Mouse (Mus musculus): ENCODE measurements around the gene Cntnap5a.

Cntnap5a gene

DNA sequence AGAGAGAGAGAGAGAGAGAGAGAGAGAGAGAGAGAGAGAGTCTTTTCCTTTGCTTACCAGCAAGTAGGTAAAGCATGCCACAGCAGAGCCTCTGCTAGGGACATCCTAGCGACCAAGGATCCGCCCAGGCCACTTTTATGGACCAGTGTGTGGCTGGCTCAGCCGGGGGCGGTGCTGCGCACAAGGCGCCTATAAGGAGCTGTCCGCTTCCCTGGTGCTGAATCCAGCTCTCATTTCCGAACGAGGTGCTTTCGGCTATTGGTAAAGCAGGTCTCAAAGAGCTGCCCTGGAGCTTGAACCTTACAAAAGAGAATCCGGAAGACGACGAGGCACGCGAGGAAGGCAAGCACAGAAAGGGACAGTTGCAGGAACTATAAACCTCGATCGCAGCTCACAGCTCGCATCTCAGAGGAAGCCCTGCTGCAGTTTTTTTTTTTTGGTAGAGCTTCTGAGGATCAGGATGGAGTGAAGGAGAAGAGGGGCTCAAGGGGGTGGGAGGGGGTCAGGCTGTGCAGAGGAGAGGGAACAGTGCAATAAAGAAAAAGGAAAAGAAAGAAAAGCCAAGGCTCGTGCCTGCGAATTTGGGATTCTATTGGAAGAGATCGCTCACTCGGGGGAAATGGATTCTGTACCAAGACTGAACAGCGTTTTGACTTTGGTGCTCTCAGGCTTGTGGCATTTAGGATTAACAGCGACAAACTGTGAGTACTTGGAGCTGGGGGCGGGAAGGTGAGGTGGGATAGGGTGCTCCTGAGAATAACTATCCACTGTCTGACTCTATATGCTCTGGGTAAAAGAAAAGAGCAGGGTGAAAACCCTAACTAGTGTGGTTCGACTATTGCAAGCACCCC lies at the start of gene Cntnap5a:
TSS of gene Cntnap5a (plus strand) at position 239 of the 851 bp plus-strand sequence.
- DNase-seq (ENCODE audit: low spot score), result peak; percentile 86

GRCm38 (mm10) chr1:115646921-115647320 lies 37.6 kb upstream of the Cntnap5a start:
- no peak for DNase-seq (ENCODE audit: low spot score)

- DNase-seq (ENCODE audit: low spot score), result no peak
Observed at GRCm38 (mm10) chr1:115658343-115659064, 26.1 kb upstream of the Cntnap5a start.

- peak; percentile 10 for DNase-seq (ENCODE audit: low spot score)
Observed at GRCm38 (mm10) chr1:115686494-115686893, 1.9 kb downstream of the Cntnap5a start.

DNA sequence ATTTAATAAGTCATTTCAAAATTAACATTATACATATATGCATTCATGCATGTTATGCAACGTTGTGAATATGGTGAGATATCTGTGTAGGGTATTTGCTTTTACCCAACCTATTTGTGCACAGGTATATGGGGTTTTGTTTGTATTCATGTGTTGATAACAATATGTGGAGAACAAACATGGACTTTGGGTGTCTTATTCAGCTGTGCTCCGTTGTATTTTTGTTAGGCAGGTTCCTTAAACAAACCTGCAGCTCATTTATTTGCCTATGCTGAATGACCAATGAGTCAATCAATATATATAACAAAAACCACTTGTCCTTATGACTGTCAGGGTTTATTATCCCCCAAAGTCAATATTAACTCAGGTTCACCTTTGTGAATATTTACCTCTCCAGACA lies 15.2 kb downstream of the Cntnap5a start:
- no peak for DNase-seq (ENCODE audit: low spot score)

GRCm38 (mm10) chr1:115742556-115742955 lies 58.0 kb downstream of the Cntnap5a start:
- DNase-seq (ENCODE audit: low spot score), result no peak

DNA sequence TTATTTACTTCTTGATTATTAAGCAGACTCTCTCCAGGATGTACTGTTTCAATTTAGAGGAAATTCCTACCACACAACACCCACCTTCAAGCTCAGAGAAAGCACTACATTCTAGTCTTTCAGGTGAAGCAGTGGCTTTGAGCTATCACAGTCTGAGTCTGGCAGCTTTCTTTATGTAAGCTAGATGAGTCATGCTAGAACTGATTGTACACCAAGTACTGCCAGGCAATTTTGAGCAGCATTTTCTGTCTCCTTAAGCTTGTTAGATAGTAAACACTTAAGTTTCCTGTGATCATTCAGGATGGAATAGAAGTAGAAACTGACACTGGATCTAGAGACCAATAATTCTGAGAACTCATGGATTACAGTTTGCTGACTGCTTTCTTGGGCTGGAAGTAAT lies 61.0 kb downstream of the Cntnap5a start:
- no peak for DNase-seq (ENCODE audit: low spot score)

DNA sequence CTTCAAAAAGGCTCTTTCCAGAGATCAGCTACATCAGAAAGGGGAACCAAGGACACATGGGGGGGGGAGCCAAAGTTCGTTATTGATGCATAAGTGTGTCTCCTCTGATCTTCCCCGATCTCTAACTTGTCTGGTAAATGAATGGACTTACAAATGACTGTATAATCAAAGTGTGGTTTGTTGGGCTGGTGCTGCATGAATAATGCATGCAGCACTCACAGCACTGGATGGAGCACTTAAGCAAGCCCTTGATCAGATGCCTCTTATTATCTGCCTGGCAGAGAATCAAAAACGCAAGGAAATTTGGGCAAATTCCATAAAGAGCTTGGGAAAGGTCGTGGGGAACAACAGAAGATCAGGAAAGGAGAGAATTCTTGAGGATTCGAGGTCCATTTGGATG lies 100.2 kb downstream of the Cntnap5a start:
- DNase-seq (ENCODE audit: low spot score), result peak; percentile 0

DNA sequence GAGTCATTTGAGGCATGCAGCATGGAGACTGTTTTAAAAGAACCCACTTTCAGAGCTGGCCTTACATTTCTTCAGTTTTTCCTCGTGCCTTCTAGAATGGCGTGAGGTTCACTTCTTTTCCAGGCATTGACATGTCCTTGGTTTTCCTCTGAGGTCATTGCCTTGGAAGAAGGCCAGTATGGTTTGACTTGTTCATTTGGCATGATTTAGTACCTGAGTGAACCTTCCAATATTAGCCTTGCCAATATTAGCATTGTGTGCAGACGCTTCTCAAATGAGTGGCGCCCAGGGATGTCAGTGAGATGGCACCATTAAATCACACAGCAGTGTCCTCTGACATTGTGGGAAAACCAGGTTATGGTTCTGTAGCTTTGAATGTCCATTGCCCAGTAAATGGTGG lies 158.0 kb downstream of the Cntnap5a start:
- DNase-seq (ENCODE audit: low spot score), result no peak

DNA sequence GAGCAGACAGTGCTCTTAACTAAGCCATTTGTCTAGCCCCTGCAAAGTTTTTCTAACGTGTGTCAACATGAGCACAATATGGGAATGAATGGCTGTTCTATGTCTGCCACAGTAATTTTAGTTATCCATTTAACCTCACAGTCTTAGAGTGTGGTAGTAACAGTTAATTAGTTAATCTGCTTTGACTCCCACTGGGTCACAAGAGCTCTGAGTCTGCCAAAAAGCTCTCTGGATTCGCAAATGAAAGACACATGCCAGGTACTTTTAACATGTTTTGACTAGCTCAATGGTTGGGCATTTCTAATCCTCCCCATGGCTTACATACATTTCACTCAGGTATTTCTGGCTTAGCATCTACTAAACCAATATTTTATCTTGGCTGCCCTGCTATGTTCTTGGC lies 163.0 kb downstream of the Cntnap5a start:
- no peak for DNase-seq (ENCODE audit: low spot score)

DNA sequence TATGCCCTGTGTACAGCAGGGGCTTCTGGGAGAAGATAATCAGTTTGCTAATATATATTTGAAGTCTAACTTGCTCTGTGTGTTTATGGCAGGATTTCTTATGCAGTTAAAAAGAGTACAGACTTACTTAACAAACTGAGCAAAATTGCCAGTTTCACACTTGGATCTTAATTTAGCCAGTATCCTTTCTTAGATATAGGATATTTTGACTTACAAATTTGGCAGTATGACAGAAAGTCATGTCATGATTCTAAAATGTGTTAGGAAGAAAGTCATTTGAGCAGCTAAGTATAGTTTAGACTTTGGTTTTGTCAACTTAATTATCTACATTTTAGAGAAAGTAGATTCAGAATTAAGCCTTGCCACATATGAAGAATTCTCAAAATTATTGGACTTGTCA lies 167.7 kb downstream of the Cntnap5a start:
- no peak for DNase-seq (ENCODE audit: low spot score)

- DNase-seq (ENCODE audit: low spot score), result no peak
Observed at GRCm38 (mm10) chr1:115918396-115918795, 233.8 kb downstream of the Cntnap5a start.

GRCm38 (mm10) chr1:115925953-115926665 lies 241.6 kb downstream of the Cntnap5a start:
- DNase-seq (ENCODE audit: low spot score), result no peak

GRCm38 (mm10) chr1:115932045-115932444 lies 247.5 kb downstream of the Cntnap5a start:
- DNase-seq (ENCODE audit: low spot score), result peak; percentile 23

GRCm38 (mm10) chr1:115945892-115946291 lies 261.3 kb downstream of the Cntnap5a start:
- no peak for DNase-seq (ENCODE audit: low spot score)

GRCm38 (mm10) chr1:115956528-115956927 lies 272.0 kb downstream of the Cntnap5a start:
- no peak for DNase-seq (ENCODE audit: low spot score)

DNA sequence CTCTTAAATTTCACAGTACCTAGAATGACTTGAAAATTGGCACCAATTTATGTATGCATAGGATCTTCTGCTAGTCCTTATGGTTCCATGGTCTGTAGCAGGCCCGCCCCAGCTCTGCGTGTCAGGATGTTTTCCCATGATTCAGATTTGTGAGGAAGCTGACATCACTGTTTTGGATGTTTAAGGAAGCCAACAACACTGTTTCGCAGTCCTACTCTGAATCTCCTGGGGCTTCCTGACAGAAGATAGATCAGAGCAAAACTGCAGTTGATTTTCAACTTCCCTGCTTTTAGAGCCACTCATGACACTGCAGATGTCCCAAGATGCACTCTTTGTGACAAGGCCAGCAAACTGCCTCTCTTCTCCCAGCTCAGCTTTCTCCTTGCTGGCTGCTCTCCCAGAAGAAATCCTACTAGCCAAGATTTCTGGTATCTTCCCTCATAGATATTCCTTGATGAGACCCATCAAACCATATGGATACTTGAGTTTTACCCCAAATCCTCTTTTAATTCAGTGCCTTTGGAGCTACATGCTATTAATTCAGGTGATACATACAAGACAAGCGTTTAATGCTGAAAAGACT lies 280.5 kb downstream of the Cntnap5a start:
- DNase-seq (ENCODE audit: low spot score), result no peak

GRCm38 (mm10) chr1:115990204-115990603 lies 305.6 kb downstream of the Cntnap5a start:
- DNase-seq (ENCODE audit: low spot score), result no peak

GRCm38 (mm10) chr1:116015768-116016167 lies 331.2 kb downstream of the Cntnap5a start:
- DNase-seq (ENCODE audit: low spot score), result no peak

- no peak for DNase-seq (ENCODE audit: low spot score)
Observed at GRCm38 (mm10) chr1:116029653-116030052, 345.1 kb downstream of the Cntnap5a start.

- no peak for DNase-seq (ENCODE audit: low spot score)
Observed at GRCm38 (mm10) chr1:116035897-116036296, 351.3 kb downstream of the Cntnap5a start.

GRCm38 (mm10) chr1:116036894-116037293 lies 352.3 kb downstream of the Cntnap5a start:
- no peak for DNase-seq (ENCODE audit: low spot score)
